Mouse (Mus musculus): ENCODE measurements around the gene 1600002K03Rik. TPM values are rescaled to one million over a fixed set of nuclear protein-coding genes. Genes with fewer than 3 reads are reported as not detected.

Gene 1600002K03Rik
- 1 to 10 TPM; 5.8 to 6.2 TPM for total RNA-seq (2021)

DNA sequence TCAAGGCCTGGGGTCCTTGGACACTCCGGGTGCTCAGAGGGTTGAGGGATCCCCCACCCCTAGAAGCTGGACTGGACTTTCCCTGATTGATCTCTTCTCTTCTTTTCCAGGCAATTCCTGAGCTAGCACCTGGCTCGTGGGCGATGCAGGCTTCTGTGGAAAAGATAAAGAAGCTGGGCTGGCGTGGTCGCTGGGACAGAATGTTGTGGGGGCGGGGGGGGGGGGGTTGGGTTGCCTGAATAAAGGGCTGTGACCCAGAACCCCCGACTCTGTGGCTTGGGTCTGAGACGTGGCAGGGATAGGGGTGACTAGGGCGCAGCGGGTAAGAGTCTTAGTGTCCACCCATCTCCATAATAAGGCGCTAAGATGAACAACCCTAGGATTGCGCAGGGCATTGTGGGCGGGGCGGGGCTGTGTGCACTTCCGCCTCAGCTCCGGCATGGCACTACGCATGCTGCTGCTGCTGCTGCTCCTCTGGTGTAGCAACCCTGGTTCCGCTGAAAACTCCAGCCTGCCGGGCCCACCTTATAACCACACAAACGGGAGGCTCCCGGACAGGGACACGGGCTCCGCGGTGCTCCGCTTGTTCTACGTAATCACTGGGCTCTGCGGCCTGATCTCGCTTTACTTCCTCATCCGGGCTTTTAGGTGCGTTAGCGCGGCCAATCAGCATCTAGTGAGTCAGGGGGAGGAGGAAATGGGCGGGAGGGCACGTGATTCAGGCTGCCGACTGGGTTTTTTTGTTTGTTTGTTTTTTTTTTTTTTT, at the start of gene 1600002K03Rik:
Gene 1600002K03Rik, plus strand, starts transcription at position 418 of the 766 bp plus-strand sequence.
- peak; percentile 70 to 84 for DNase-seq (ENCODE audit: extremely low spot score in 1 of 2, low spot score in 1 of 2)

DNA sequence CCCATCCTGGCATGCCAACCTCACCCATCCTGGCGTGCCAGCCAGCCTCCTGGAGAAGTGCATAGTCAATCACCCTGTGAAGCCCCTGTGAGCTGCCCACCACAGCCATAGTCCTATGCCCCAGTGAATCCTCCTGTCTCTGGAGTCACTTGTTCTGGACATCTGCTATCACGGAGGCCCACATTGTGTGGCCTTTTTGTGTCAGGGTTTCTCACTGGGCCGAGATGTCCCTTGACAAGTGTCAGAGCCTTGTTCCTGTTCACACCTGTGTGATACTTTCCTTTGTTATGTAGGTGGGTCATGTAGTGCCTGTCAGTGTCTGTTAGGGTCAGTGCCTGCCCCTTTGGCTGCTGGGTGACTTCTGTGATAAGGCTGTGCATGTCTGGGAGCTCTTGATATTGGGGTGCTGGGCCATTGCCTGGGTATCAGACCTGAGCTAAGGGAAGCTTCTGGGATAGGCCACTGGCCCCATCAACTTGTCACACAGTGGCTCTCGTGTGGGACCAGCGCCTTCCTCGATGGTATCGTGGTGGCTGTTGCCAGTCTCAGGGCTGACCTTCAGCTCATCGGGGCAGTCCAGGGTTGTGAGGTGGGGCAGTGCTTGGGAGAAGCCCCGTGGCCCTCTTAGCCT, 48.7 kb upstream of the 1600002K03Rik start:
- DNase-seq (ENCODE audit: extremely low spot score in 1 of 2, low spot score in 1 of 2) = no peak

DNA sequence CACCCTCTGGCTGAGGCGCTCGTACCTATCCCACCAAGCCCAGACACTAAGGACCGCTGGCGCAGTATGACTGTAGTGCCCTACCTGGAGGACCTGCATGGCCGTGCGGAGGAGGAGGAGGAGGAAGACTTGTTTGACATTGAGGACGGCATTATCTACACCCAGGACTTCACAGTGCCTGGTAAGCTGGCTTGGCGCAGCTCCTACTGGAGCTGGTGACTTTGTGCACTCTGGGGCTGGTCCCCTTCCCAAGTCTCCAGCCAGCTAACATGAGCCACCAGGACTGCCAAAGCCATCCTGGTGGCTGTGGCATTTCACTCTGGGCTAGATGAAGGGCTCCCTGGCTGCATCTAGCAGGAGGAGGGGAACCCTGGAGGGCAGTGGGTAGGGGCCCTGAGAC, 44.8 kb upstream of the 1600002K03Rik start:
- DNase-seq (ENCODE audit: extremely low spot score in 1 of 2, low spot score in 1 of 2) = no peak

DNA sequence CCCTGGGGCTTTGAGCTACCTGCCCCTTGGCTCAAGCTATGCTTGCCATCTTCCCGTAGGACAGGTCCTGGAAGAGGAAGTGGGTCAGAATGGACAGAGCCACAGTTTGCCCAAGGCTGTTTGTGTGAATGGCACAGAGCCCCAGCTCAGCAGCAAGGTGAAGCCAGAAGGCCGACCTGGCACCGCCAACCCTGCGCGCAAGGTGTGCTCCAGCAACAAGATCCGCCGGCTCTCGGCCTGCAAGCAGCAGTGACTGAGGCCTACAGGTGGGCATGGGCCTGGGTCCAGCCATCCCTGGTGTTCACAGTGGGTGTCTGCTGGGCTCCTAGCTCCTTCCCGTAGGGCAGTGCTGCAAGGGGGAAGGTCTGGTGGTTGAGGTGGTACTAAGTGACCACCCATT, 42.9 kb upstream of the 1600002K03Rik start:
- no peak for DNase-seq (ENCODE audit: extremely low spot score in 1 of 2, low spot score in 1 of 2)

DNA sequence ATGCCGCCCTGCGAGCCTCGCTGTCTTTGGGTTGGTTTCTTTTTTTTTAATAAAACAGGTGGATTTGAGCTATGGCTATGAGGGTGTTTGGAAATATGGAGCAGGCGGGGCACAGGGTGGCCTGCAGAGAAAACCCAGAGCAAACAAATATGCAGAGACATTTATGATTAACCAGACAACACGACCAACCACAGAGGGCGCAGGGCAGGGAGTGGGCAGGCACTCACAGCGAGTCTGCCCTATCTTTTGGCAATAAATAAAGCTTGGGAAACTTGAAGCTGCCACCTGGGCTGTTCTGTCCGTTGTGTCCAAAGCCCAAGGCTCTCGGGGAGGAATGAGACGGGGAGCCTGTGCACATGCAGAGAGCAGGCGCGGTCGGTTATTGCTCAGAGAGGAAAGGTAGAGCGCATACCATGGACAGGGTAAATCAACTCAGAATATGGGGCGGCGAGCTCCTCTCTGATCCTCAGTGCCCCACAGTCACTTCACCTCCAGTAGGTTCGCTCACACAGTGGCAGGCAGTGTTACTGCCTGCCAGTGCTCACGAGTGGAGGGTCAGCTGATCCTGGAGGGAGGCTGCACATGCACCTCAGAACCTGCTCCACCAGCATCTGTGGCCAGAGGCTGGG, 42.2 kb upstream of the 1600002K03Rik start:
- DNase-seq (ENCODE audit: extremely low spot score in 1 of 2, low spot score in 1 of 2) = peak in 1 of 2 experiments; percentile 22

DNA sequence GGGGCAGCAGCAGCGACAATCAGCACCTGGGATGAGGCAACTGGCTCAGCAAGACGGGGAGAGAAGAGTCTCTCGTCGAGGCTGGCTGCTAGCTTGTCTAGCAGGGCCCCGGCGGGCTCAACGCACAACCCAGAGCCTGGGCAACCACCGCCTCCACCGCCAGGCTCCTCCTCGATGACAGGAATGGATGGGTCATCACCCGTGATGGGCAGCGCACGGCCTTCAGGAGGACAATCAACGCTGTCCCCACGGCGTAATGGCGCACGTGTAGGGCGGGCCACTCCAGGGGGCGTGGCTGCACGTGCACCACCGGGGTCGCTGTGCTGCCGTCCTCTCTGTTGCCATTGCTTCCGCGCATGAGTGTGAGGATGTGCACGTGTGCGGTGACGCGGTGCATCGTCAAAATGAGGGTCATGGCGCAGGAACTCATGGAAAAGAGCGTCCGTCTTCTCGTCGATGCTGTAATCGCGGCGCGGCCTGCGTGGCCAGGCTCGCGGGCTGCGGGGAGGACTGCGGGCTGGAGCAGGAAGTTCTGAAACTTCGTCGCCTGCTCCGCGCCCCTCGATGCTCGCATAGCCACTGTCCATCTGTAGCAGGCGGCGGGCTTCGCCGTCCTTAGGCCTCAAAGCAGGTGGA, 41.3 kb upstream of the 1600002K03Rik start:
- DNase-seq (ENCODE audit: extremely low spot score in 1 of 2, low spot score in 1 of 2) = peak in 1 of 2 experiments; percentile 64

DNA sequence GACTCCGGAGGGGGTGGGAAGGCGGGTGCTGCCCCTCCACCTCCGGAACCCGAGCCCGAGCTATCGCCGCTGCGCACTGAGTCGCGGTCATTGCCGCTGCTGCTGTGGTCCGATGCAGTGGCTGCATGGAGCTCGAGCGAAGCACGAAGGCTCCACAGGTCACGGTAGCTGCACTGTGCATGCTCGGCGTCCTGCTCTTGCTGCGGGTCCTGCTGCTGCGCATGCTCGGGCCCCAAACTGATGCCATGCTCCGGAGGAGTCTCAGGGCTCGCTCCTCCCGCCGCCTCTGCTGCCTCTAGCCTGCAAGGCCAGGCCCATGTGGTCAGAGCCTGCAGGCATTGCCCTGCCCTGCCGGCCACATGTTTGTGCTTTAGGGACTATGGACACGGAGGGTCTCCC, 40.8 kb upstream of the 1600002K03Rik start:
- no peak for DNase-seq (ENCODE audit: extremely low spot score in 1 of 2, low spot score in 1 of 2)

DNA sequence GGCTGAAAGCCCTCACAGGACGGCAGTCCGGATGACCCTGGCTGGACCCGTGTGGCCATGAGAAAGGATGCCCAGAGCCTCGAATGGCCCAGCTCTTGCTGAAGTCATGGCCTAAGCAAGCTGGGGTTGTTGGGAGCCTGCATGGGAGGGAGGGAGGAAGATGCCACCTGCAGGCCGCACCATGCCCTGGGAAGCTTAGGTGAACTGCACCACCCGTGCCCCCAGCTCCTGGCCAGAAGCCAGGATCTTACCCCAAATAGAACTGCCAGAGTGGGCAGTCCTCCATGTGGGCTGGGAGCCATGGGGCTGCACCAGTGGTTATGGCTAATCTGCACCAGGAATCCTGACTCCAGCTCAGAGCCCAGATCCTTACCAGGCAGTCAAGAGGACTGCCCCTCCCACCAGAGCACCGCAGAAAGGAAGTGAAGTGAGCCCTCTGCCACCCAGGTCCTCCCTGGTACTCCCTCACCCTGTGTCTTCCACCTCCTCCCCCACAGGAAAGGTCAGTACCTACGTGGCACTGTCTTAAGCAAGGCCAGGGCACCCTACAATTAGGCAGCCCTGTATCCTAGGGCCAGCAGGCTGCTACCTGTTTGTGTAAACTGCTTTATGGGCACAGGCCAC, 39.4 kb upstream of the 1600002K03Rik start:
- no peak for DNase-seq (ENCODE audit: extremely low spot score in 1 of 2, low spot score in 1 of 2)

DNA sequence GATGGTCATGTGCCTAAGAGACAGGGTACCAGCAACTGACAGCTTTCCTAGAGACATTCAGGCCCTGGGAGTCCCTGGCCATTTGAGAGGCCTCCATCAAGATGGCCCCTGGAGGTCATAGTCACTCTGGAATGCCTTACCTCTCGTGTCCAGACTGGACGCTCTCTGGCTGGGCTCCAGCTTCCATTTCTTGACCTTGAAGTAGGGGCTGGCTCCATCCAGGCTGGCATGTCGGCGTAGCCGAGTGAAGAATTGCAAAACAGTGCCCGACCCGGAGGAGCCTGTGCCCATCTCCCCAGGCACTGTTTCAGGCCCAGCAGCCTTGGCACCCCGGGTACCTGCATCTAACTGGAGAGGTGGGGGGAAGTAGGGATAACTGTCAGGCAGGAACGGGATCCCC, 38.3 kb upstream of the 1600002K03Rik start:
- DNase-seq (ENCODE audit: extremely low spot score in 1 of 2, low spot score in 1 of 2) = no peak

DNA sequence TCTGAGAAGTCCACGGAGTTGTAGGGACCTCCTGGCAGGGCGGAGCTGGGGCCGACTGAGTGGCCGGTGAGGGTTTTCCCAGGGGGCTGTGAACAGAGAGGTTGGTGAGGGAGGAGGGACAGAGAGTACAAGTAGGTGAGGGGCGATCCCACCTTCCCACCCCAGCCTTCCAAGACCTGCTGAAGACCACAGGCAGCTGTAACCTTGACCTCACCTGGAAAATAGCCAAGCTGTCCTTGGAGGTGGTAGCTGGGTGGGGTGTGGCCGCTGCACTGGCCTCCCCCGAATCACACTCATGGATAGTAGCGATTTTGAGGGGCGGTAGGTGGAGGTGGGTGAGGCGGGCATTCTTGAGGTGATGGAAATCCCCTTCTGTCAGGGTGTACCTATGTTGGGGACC, 37.6 kb upstream of the 1600002K03Rik start:
- DNase-seq (ENCODE audit: extremely low spot score in 1 of 2, low spot score in 1 of 2) = no peak

DNA sequence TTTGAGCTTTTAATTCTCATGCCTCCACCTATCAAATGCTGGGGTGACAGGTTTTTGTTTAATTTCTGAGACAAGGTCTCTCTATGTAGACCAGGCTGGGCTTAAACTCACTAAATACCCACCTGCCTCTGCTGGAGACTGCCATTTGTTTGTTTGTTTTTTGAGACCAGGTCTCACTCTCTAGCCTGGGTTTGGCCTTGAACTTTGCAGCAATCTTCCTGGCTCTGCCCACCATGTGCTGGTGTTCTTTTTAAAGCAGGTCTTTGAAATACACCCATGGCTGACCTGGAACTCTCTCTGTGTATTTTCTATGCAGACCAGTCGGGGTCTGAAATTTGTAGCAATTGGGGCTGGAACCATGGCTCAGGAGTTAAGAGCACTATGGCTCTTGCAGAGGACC, 37.1 kb upstream of the 1600002K03Rik start:
- DNase-seq (ENCODE audit: extremely low spot score in 1 of 2, low spot score in 1 of 2) = no peak

DNA sequence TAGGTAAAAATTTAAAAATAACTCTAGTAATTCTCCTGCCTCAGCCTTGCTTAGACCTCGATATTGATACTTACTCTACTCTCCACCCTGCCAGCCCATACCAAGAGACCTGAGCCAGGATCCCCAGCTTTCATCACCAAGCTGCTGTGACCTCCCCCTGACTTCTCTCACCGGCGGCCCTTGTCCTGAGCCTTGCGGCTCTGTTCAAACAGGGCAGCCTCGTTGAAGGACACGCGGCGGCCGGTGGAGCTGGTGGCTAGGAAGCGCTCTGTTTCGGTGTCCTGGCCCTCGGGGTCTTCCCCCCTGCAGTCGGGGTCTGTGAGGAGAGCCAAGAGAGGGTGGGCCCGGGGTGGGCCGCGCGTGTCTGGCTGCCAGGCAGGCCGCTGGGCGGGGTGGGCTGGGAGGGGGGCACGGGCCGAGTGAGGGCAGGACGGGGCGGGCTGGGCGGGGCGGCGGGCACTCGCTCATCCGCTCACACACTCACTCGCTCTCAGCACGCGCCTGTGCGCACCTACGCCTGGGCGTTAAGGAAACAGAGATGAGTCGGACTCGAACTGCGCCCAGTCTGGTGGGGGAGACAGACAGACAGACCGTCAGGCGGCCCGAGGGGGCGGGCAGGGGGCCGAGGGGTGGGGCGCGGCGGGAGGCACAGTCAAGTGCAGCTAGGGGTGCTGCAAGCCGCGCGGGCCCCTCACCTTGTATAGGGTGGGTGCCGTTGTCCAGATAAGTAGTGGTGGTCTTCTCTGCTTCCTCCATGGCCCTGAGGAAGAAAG, 36.4 kb upstream of the 1600002K03Rik start:
- DNase-seq (ENCODE audit: extremely low spot score in 1 of 2, low spot score in 1 of 2) = no peak

DNA sequence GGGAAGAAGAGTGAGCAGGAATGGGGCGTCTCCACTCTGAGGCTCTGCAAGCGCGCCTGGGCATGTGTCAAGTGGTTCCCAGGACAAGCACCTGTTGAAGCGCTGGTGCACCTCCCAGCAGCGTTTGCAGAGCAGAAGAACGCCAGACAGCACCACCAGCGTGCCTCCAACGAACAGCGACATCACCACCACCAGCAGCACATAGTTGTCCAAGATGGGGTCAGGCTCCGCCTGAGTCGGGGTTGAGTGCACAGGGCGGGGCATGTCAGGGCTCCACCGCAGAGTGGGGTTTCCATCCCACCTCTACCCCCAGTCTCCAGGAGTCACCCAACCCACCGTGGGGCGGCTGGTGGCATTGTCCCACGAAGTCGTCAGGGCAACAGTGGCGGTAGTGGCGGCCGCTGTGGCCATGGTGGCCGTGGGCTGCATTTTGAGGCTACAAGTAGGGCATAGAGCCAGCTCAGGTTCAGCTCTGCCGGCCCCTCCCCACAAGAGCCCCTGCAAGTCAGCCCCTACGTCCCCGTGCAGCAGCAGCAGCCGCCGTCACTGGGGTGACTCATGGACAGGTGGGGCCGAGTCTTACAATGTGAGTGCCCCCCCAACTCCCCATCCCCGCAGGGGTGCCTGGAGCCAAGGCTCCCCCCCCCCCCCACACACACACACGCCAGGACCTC, 35.7 kb upstream of the 1600002K03Rik start:
- DNase-seq (ENCODE audit: extremely low spot score in 1 of 2, low spot score in 1 of 2) = no peak

DNA sequence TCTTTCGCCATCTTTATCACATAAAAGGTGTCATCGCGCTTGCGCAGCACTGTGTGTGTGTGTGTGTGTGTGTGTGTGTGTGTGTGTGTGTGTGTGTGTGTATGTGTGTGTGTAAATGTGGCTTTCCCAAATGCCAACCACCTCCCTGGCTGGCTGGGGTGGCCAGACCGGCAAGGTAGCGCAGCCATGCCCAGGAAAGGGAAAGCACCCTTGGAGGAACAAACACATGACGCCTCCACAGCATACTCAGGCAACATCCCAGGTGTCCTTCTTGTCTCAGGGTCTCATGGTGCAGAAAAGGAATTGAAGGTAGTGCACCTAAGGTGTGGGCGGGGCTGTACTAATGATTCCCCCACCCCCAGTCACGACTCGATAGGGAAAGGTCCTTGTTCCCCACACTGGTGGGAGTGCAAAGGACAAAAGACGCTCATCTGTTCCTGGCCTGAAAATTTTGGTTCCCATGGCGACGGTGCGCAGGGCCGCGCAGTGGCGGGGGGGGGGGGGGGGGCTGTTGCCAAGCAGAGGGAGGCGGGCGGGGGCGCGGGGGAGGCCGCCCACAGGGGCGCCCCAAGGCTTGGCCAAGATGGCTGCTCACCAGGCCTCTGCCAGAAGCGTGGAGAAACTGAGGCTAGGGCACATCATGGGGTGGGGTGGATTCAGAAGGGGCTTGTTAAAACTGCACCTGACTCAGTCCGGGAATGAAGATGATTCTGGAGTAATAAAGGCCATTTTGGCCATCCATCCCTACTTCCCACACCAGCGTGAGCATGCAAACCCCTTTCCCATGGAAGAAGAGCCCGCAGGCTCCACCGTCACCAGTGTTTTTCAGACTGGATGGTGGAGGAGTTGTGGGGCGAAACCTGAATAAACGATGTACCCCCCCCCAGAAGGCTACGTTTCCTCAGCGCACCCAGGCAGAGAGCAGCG, 34.9 kb upstream of the 1600002K03Rik start:
- peak in 1 of 2 experiments; percentile 31 for DNase-seq (ENCODE audit: extremely low spot score in 1 of 2, low spot score in 1 of 2)

DNA sequence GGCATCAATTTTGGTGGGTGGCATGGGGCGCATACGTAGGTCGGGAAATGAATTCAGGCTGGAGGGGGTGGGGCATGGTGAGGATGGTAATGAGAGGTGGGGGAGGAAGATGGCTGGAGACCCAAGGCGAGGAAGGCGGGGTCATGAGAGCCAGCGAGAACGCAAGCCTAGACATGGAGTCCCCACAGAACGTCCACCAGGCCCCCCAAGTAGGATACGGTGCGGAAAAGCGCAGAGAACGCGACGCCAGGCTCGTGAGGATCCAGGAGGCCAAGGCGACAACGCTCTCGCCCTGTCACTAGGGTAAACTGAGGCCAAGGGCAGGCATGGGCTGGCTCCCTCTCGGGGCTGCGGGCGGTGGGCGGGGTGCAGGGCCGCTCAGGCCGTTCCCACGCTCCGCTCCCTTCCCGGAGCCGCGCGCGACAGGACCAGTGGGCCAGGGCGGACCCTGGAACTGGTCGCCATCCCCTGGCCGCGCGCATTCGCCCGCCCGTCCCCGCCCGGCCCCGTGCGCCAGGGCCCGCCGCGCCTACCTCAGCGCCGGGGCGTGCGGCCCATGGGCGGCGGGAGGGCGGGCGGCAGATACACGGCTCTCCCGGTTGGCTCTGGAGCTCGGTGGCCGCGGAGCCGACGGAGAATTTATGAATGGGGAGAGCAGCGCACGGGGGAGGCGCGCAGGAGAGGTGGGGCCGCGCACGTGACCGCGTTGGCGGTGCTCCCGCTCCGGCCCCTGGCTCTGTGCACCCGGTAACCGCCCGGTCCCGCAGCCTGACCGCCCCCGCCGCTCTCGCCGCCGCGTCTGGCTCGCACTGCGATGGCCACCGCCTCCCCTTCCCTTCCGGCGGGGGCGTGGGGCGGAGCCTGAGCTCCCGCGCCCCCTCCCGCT, 33.9 kb upstream of the 1600002K03Rik start, which contains the start of gene Atp5d:
Gene Atp5d, plus strand, starts transcription at position 80 of the 886 bp plus-strand sequence.
- DNase-seq (ENCODE audit: extremely low spot score in 1 of 2, low spot score in 1 of 2) = peak in 1 of 2 experiments; percentile 64

DNA sequence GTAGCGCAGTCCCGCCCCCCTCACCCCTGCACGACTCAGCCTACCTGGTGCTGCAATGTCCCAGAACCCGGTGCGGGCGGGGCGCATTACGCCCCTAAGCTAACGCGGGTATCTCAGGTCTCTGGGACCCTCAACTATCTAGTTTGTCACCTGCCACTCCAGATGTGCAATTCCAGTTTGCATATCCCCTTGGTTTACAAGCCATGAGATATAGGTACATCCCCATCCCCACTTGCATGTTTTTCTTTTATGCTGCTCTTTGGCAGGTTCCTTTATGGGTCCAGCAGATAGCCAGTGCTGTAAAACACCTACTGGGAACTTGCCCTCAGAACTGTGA, 33.3 kb upstream of the 1600002K03Rik start:
- peak in 1 of 2 experiments; percentile 40 for DNase-seq (ENCODE audit: extremely low spot score in 1 of 2, low spot score in 1 of 2)

DNA sequence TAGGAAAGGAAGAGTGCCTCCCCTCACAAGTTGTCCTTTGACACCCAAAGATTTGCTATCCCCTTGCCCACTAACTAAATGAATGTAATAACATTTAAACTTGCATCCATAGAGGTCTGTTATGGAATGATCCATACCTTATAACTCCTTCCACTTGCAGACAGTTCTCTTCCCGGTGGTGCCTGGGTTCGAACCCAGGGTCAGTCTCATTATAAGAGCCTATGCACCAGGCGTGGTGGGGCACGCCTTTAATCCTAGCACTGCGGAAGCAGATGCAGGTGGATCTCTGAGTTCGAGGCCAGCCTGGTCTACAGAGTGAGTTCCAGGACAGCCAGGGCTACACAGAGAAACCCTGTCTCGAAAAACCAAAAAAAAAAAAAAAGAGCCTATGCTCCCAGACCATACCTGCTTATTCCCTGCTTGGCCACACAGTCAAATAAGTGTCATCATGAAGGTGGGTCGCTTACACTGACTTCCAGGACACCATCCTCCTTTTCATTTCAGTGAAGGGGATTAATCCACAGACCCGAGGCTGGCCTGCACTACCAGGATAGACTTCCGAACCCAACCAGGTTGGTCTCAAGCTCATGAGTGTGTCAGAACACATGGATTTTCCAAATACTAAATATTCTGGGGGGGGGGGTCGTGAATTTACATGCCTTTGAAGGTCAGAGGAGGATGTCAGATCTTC, 32.6 kb upstream of the 1600002K03Rik start:
- DNase-seq (ENCODE audit: extremely low spot score in 1 of 2, low spot score in 1 of 2) = no peak
